Mouse (Mus musculus) frontal cortex, postnatal 14 days (tissue): ENCODE measurements at regions not wholly inside any gene's neighbourhood (a gene's known extent, or its start where the extent isn't known, plus 50 kb on each side); places are given as distances from the start of the nearest gene placed in this dataset.

Source experiments
- DNase-seq, 2 experiments: peaks; one replicate each; pipeline ENCODE4 v3.0.0; 2022; ENCODE audit warnings: low spot score in 2 of 2

GRCm38 (mm10) chr5:111543721-111544495 is 126.7 kb downstream of the Mn1 start:
- no peak for DNase-seq

GRCm38 (mm10) chr5:111553471-111554382 is 136.6 kb downstream of the Mn1 start:
- no peak for DNase-seq

- no peak for DNase-seq
These were observed 137.6 kb downstream of the Mn1 start for GRCm38 (mm10) chr5:111554551-111555311.

GRCm38 (mm10) chr5:111555312-111555957 is 138.3 kb downstream of the Mn1 start:
- no peak for DNase-seq

GRCm38 (mm10) chr5:111555981-111556380 is 138.8 kb downstream of the Mn1 start:
- no peak for DNase-seq

- DNase-seq: no peak
These were observed 143.3 kb downstream of the Mn1 start for GRCm38 (mm10) chr5:111560432-111560831.

GRCm38 (mm10) chr5:111561301-111561700 is 144.1 kb downstream of the Mn1 start:
- DNase-seq: no peak

- DNase-seq: no peak
These were observed 153.7 kb downstream of the Mn1 start for GRCm38 (mm10) chr5:111570826-111571225.

- DNase-seq: no peak
These were observed 156.2 kb downstream of the Mn1 start for GRCm38 (mm10) chr5:111573265-111573873.

GRCm38 (mm10) chr5:111574219-111574840 is 157.2 kb downstream of the Mn1 start:
- DNase-seq: no peak

GRCm38 (mm10) chr5:111575376-111575775 is 158.2 kb downstream of the Mn1 start:
- no peak for DNase-seq

GRCm38 (mm10) chr5:111577441-111577840 is 156.3 kb upstream of the Gm26897 start:
- no peak for DNase-seq

GRCm38 (mm10) chr5:111578088-111578487 is 155.6 kb upstream of the Gm26897 start:
- DNase-seq: no peak

GRCm38 (mm10) chr5:111578977-111579727 is 154.6 kb upstream of the Gm26897 start:
- DNase-seq: no peak

GRCm38 (mm10) chr5:111580870-111581771 is 152.6 kb upstream of the Gm26897 start:
- peak; percentile 50 to 65 for DNase-seq

GRCm38 (mm10) chr5:111582004-111582403 is 151.7 kb upstream of the Gm26897 start:
- peak in 1 of 2 experiments; percentile 37 for DNase-seq

- no peak for DNase-seq
These were observed 143.1 kb upstream of the Gm26897 start for GRCm38 (mm10) chr5:111590619-111591081.

- no peak for DNase-seq
These were observed 140.9 kb upstream of the Gm26897 start for GRCm38 (mm10) chr5:111592807-111593206.

GRCm38 (mm10) chr5:111594111-111594510 is 139.6 kb upstream of the Gm26897 start:
- no peak for DNase-seq
